Mouse (Mus musculus) hindbrain, postnatal 0 days (tissue): ENCODE measurements around the gene Adipor2. TPM values are rescaled to one million over a fixed set of nuclear protein-coding genes. Genes with fewer than 3 reads are reported as not detected.
A peak's percentile ranks its signal among the peaks of the same experiment; 100 is the strongest.
"Not testable (repeated sequence)": the region's sequence is repeated elsewhere in the genome, so short reads cannot be mapped to it uniquely, and the experiment has no call there.

Experiments
- ATAC-seq: fragments of 200-750 bp; cut with Nextera tagmentation; 2 replicates; pipeline ENCODE4 v1.8.0; 2017; ENCODE audit warnings: mild to moderate bottlenecking, moderate TSS enrichment, moderate library complexity
- DNase-seq: peaks from one replicate; pipeline ENCODE4 v3.0.0-alpha.2; 2015; ENCODE audit warnings: low spot score
- H3K27ac ChIP-seq: fragments of 300-500 bp; sonication (generic); 2 replicates; pipeline ENCODE4 v1.5.1; 2014; ENCODE audit warnings: mild to moderate bottlenecking
- H3K27me3 ChIP-seq: fragments of 300-500 bp; sonication (generic); 2 replicates; pipeline ENCODE4 v1.6.1; 2014; ENCODE audit warnings: low read length, mixed read lengths; ENCODE audit not compliant: insufficient read depth
- H3K36me3 ChIP-seq: fragments of 300-500 bp; sonication (generic); 2 replicates; pipeline ENCODE4 v1.6.1; 2014; ENCODE audit warnings: low read length, mixed read lengths; ENCODE audit not compliant: insufficient read depth
- H3K4me1 ChIP-seq: fragments of 300-500 bp; sonication (generic); 2 replicates; pipeline ENCODE4 v1.6.1; 2014; ENCODE audit warnings: antibody characterized with exemption, low read length, mixed read lengths; ENCODE audit not compliant: insufficient read depth
- H3K4me2 ChIP-seq: fragments of 300-500 bp; sonication (generic); 2 replicates; pipeline ENCODE4 v1.6.1; 2014; ENCODE audit warnings: low read depth, mild to moderate bottlenecking, low read length, moderate library complexity, mixed read lengths
- H3K4me3 ChIP-seq: fragments of 300-500 bp; sonication (generic); 2 replicates; pipeline ENCODE4 v1.5.1; 2014; ENCODE audit warnings: low read length
- H3K9ac ChIP-seq: fragments of 300-500 bp; sonication (generic); replicated peaks from 2 replicates; pipeline ENCODE4 v1.6.1; 2014; ENCODE audit warnings: mild to moderate bottlenecking, low read length, moderate library complexity, mixed read lengths
- H3K9me3 ChIP-seq: fragments of 300-500 bp; sonication (generic); 2 replicates; pipeline ENCODE4 v1.6.1; 2016; ENCODE audit warnings: low read length, mixed read lengths
- CTCF ChIP-seq: IDR thresholded peaks from 2 replicates; pipeline ENCODE4 v1.5.1; 2016; ENCODE audit warnings: antibody characterized with exemption, control low read depth, low read depth
- WGBS: fragments of 180-500 bp; shearing (Covaris S2); extraction: QIAGEN DNeasy Blood & Tissue Kit; methylation state at CpG from one replicate; pipeline ENCODE4 v1.1.7; 2014; 5-methylcytosine and 5-hydroxymethylcytosine counted together
- polyA plus RNA-seq: library from polyadenylated mRNA; unstranded; fragments of >200 nt; fragmentation: Nextera tagmentation; extraction: Ambion mirVana; gene quantifications from 2 replicates; pipeline ENCODE4 v1.2.1, GENCODE M21; 2015
- total RNA-seq: library from RNA; depleted of rRNA; stranded (reverse); fragments of >200 nt; gene quantifications from 2 replicates; pipeline ENCODE4 v1.2.3, GENCODE M21; 2014

Gene Adipor2
- total and polyA plus RNA-seq, 2 experiments from 2014 or later = 30.8 to 41.8 TPM

DNA sequence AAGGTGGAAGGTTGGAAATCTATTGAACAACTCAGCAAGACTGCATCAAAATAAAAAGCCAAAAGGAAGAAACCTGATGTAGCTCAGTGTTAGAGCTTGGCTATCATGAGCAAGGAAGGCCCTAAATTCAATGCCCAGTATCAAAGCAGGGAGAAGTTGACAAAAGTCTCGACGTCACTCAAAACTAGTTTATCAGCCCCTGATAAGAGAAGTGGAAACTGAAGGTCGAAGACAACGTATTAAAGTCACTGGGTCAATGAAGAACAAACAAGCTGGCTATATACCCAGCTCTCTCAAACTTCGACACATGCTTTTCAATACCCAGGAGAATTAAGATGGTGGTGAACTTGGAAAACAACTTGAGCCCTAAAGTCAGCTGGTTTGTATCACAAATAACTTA, 45.3 kb downstream of the Adipor2 start:
- no peak for TF ChIP-seq CTCF
- no peak for ATAC-seq
- WGBS = 91% methylated on average over 5 of the region's 5 CpGs

DNA sequence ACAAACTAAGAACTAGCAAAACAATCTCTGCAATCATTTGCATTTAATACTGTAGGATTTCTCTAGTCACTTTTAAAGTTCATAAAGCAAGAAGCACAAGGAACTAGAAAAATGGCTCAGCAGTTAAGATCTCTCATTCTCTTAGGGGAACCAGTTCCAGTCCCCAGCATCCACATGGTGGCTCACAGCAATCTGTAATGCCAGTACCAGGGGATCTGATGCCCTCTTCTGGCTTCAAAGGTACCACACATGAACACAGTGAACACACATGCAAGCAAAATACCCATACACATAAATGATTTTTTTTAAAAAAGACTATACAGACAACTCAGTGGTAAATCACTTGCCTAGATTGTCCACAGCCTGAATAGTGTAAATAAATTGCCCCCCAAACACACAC, 45.9 kb downstream of the Adipor2 start:
- ATAC-seq = no peak
- Histone ChIP-seq H3K36me3 (0 out of 2 replicates have a peak, but pooled peaks cover 5% of the 10 kb centered on the region), H3K27me3 (no peaks in the 10 kb centered on the region), H3K9me3 (no peaks in the 10 kb centered on the region), H3K4me3 (no peak overlapping the region), H3K4me2 (no peak overlapping the region), H3K27ac (no peak overlapping the region), H3K9ac (no peak overlapping the region), H3K4me1 (no peaks in the 10 kb centered on the region)
- peak; percentile 11 for DNase-seq
- TF ChIP-seq CTCF = peak; percentile 35

More for the DNA sequence above, 45.3 kb downstream of the Adipor2 start:
- Histone ChIP-seq H3K9me3 (no peaks in the 10 kb centered on the region), H3K36me3 (0 out of 2 replicates have a peak, but pooled peaks cover 5% of the 10 kb centered on the region), H3K4me3 (no peak overlapping the region), H3K27me3 (no peaks in the 10 kb centered on the region), H3K4me2 (no peak overlapping the region), H3K9ac (no peak overlapping the region), H3K4me1 (no peaks in the 10 kb centered on the region), H3K27ac (no peak overlapping the region)
- DNase-seq = no peak

DNA sequence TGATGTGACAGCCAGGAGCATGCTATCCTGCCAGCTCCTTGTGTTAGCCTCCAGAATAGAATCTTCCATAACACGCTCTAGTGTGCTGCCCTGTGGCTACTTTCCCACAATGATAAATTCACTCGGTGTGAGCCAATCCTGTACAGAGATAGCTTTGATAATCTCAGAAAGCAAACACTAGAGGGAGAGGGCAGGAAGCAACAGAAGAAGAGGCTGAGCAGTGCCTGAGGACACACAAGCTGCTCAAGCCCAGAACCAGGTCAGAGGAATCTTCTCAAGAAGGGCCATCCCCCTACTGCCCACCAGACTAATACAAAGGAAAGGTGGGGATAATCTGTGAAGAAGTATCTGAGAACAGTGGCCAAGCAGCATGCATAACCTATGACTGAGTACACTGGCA, 50.1 kb downstream of the Adipor2 start:
- 78% methylated on average over 2 of the region's 2 CpGs for WGBS
- H3K27ac ChIP-seq = no peak overlapping the region
- no peaks in the 10 kb centered on the region for H3K27me3 ChIP-seq
- H3K4me2 ChIP-seq = no peak overlapping the region
- ATAC-seq = no peak
- no peak for DNase-seq
- H3K36me3 ChIP-seq = peaks cover 17% of the 10 kb centered on the region; the same call in 1 of the 2 replicates
- no peak overlapping the region for H3K9ac ChIP-seq
- H3K9me3 ChIP-seq = no peaks in the 10 kb centered on the region
- no peaks in the 10 kb centered on the region for H3K4me1 ChIP-seq
- H3K4me3 ChIP-seq = no peak overlapping the region
- no peak for TF ChIP-seq CTCF

DNA sequence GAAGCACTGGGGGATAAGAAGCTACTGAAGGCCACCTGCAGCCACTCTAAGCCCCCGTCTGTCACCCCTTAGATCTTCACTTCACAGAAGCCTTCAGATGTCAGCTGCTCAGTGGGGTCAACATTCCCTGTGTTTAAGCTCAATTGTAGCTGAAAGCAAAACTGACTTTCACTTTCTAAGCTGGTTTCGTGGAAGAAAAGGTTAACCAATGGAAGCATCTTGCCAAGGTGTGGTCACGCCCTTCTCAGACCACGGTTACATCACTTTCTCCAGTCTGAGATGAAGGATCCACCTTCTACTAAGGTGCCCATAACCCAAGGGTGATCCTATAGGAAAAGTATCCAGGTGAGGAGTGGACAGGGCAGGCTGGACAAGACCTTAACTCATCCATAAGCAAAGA, 50.7 kb downstream of the Adipor2 start:
- not testable (repeated sequence) for H3K27me3 ChIP-seq, H3K9me3 ChIP-seq, DNase-seq, H3K4me2 ChIP-seq, H3K4me3 ChIP-seq, H3K9ac ChIP-seq, H3K4me1 ChIP-seq, H3K27ac ChIP-seq, ATAC-seq
- WGBS = 79% methylated on average over 2 of the region's 4 CpGs
- H3K36me3 ChIP-seq = peaks cover 17% of the 10 kb centered on the region; the same call in 1 of the 2 replicates

DNA sequence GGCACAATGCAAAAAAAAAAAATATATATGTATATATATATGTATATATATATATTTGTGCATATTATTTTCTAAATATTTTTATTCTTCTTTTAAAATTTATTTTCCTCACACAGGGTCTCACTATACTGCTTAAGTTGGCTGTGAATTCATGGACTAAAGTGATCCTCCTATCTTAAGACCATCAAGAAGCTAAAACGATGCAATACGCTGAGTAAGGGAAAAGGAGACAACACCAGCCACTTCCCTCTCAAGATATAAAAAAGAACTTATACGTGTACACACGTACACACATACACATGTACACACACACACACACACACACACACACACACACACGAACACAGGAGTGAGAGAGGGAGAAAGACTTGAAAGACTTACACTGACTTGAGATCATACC, 53.9 kb downstream of the Adipor2 start:
- WGBS = 92% methylated on average over 5 of the region's 5 CpGs
- no peak for ATAC-seq
- no peak for TF ChIP-seq CTCF
- Histone ChIP-seq H3K36me3 (peaks cover 26% of the 10 kb centered on the region; the same call in 1 of the 2 replicates), H3K9ac (no peak overlapping the region), H3K4me2 (no peak overlapping the region), H3K4me3 (no peak overlapping the region), H3K4me1 (no peaks in the 10 kb centered on the region), H3K9me3 (no peaks in the 10 kb centered on the region), H3K27ac (no peak overlapping the region), H3K27me3 (no peaks in the 10 kb centered on the region)
- DNase-seq = no peak

DNA sequence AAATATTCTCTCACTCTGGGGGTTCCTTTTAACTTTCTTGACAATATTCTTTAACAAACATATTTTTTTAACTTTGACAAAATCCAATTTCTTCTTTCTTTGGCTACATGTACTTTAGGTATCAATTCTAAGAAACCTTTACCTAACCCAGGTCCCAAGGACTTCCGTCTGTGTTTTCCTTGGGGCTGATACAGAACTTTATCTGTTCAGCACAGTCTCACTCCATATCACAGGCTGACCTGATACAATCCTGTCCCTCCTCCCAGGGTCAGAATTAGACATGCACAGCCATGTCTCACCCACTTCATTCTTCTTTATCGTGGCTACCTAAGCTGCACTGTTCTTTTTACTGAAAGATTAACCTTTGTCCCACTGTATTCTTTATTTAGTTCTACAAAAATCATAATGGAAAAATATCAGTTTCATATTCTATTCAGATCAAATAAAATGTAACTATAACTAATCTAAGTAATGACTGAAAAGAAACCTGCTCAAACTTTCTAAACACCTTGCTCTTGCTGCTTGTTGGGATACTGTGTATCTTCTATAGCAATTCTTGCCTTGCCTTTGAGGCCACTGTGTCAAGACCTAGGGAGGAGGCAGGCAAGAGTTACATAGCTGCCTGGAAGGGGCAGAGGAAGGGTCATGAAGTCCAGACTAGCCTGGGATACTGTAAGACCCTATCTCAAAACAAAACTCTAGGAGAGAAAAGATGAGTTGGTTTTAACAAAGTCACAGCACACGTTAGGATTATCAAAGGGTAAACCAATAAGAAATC, 56.4 kb downstream of the Adipor2 start:
- Histone ChIP-seq H3K36me3 (peaks cover 31% of the 10 kb centered on the region; the same call in 1 of the 2 replicates), H3K9ac (no peak overlapping the region), H3K27ac (no peak overlapping the region), H3K27me3 (no peaks in the 10 kb centered on the region), H3K4me2 (no peak overlapping the region), H3K4me3 (no peak overlapping the region), H3K4me1 (no peaks in the 10 kb centered on the region), H3K9me3 (no peaks in the 10 kb centered on the region)
- TF ChIP-seq CTCF = no peak
- 91% methylated on average over 3 of the region's 3 CpGs for WGBS
- DNase-seq (no peak), ATAC-seq (no peak)

DNA sequence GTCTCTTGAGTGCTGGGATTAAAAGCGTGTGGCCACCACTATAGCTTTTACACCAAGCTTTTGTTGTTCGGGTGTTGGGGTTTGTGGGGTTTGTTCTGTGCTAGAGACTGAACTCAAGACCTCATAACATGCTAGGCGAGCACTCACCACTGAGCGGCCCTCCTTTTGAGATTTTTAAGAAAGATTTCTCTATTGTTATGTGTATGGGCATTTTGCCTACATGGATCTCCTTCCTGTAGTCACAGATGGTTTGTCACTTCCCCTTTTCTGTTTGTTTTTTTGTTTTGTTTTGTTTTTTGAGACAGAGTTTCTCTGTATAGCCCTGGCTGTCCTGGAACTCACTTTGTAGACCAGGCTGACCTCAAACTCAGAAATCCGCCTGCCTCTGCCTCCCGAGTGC, 57.3 kb downstream of the Adipor2 start:
- not testable (repeated sequence) for H3K4me1 ChIP-seq, H3K4me3 ChIP-seq, H3K9ac ChIP-seq, H3K27ac ChIP-seq, H3K9me3 ChIP-seq, ATAC-seq, H3K4me2 ChIP-seq, DNase-seq, H3K27me3 ChIP-seq
- WGBS = 91% methylated on average over 6 of the region's 6 CpGs
- peaks cover 31% of the 10 kb centered on the region; the same call in 1 of the 2 replicates for H3K36me3 ChIP-seq
